Mouse (Mus musculus) MEL (cell line): ENCODE results near the gene Camta1. TPM values are rescaled to one million over a fixed set of nuclear protein-coding genes. Genes with fewer than 3 reads are reported as not detected.
A peak's percentile ranks its signal among the peaks of the same experiment; 100 is the strongest.

Experiments
- DNase-seq: peaks from one replicate; pipeline ENCODE4 v3.0.0; 2011; ENCODE audit warnings: low read depth, low spot score
- H3K27ac ChIP-seq: 2 replicates; pipeline ENCODE4 v1.5.1; 2012; ENCODE audit warnings: low read depth, mild to moderate bottlenecking, control low read depth, low read length, moderate library complexity; ENCODE audit not compliant: control insufficient read depth
- H3K27me3 ChIP-seq, 2 experiments: fragments of 150-350 bp in 1 of 2; sonication (generic) in 1 of 2; 2 replicates each; pipeline ENCODE4 v1.6.1; 2012; ENCODE audit warnings: low read length in 2 of 2, mild to moderate bottlenecking in 2 of 2, improper control_type of control experiment in 1 of 2, moderate library complexity in 1 of 2; ENCODE audit not compliant: insufficient read depth in 2 of 2, control insufficient read depth in 1 of 2
- H3K36me3 ChIP-seq, 2 experiments: 2 replicates each; pipeline ENCODE4 v1.6.1; 2012 to 2014; ENCODE audit warnings: low read length in 2 of 2, improper control_type of control experiment in 1 of 2, inconsistent platforms in 1 of 2, mild to moderate bottlenecking in 1 of 2; ENCODE audit not compliant: insufficient read depth in 2 of 2, control insufficient read depth in 1 of 2
- H3K4me1 ChIP-seq, 2 experiments: fragments of 150-350 bp in 1 of 2; sonication (generic) in 1 of 2; 2 replicates each; pipeline ENCODE4 v1.6.1; 2012; ENCODE audit warnings: low read length in 2 of 2, improper control_type of control experiment in 1 of 2, mild to moderate bottlenecking in 1 of 2; ENCODE audit not compliant: insufficient read depth in 2 of 2, control insufficient read depth in 1 of 2
- H3K4me3 ChIP-seq, 2 experiments: fragments of 150-350 bp in 1 of 2; sonication (generic) in 1 of 2; 2 replicates each; pipeline ENCODE4 v1.5.1; 2012; ENCODE audit warnings: low read depth in 2 of 2, low read length in 2 of 2, mild to moderate bottlenecking in 2 of 2, moderate library complexity in 2 of 2, control low read depth in 1 of 2, improper control_type of control experiment in 1 of 2; ENCODE audit not compliant: control insufficient read depth in 1 of 2, insufficient read depth in 1 of 2
- H3K79me2 ChIP-seq: 2 replicates; pipeline ENCODE4 v1.6.1; 2012; ENCODE audit warnings: mild to moderate bottlenecking, low read length, moderate library complexity; ENCODE audit not compliant: control insufficient read depth, poor library complexity, insufficient read depth
- H3K9ac ChIP-seq: 2 replicates; pipeline ENCODE4 v1.6.1; 2012; ENCODE audit warnings: low read depth, mild to moderate bottlenecking, control low read depth, low read length, moderate library complexity; ENCODE audit not compliant: control insufficient read depth, poor library complexity, severe bottlenecking
- H3K9me3 ChIP-seq: fragments of 150-350 bp; sonication (generic); replicated peaks from 2 replicates; pipeline ENCODE4 v1.6.1; 2012; ENCODE audit warnings: mild to moderate bottlenecking, low read length, improper control_type of control experiment, moderate library complexity; ENCODE audit not compliant: insufficient read depth
- BHLHE40 ChIP-seq: IDR thresholded peaks from 2 replicates; pipeline ENCODE4 v1.6.1; 2012; ENCODE audit warnings: low read depth, mild to moderate bottlenecking, inconsistent platforms, low read length, improper control_type of control experiment, borderline replicate concordance
- CHD2 ChIP-seq: IDR thresholded peaks from 2 replicates; pipeline ENCODE4 v1.6.1; 2011; ENCODE audit warnings: low read length, improper control_type of control experiment
- CTCF ChIP-seq, 3 experiments: IDR thresholded peaks in 2 of 3; conservative IDR thresholded peaks in 1 of 3; 2 replicates each; pipeline ENCODE4 v1.5.1; 2011 to 2012; ENCODE audit warnings: low read length in 3 of 3, low read depth in 2 of 3, mild to moderate bottlenecking in 2 of 3, improper control_type of control experiment in 1 of 3, inconsistent platforms in 1 of 3, mixed read lengths in 1 of 3, moderate library complexity in 1 of 3; ENCODE audit not compliant: control insufficient read depth in 1 of 3, insufficient read depth in 1 of 3, poor library complexity in 1 of 3, severe bottlenecking in 1 of 3
- GABPA ChIP-seq: IDR thresholded peaks from 2 replicates; pipeline ENCODE4 v1.6.1; 2012; ENCODE audit warnings: low read depth, mild to moderate bottlenecking, inconsistent platforms, low read length, improper control_type of control experiment, moderate library complexity
- GATA1 ChIP-seq: IDR thresholded peaks from 2 replicates; pipeline ENCODE4 v1.6.1; 2011; ENCODE audit warnings: low read depth, low read length, improper control_type of control experiment
- JUND ChIP-seq: IDR thresholded peaks from 2 replicates; pipeline ENCODE4 v1.6.1; 2011; ENCODE audit warnings: low read depth, mild to moderate bottlenecking, improper control_type of control experiment, low read length
- KAT2A ChIP-seq: conservative IDR thresholded peaks from 2 replicates; pipeline ENCODE4 v1.6.1; 2012; ENCODE audit warnings: low read depth, low read length, improper control_type of control experiment, inconsistent platforms
- MAX ChIP-seq: IDR thresholded peaks from 2 replicates; pipeline ENCODE4 v1.6.1; 2011; ENCODE audit warnings: low read length, improper control_type of control experiment
- MAZ ChIP-seq: IDR thresholded peaks from 2 replicates; pipeline ENCODE4 v1.6.1; 2012; ENCODE audit warnings: low read depth, mild to moderate bottlenecking, inconsistent platforms, low read length, improper control_type of control experiment
- MYB ChIP-seq: IDR thresholded peaks from 2 replicates; pipeline ENCODE4 v1.6.1; 2011; ENCODE audit warnings: mild to moderate bottlenecking, low read depth, low read length, improper control_type of control experiment
- NELFE ChIP-seq: IDR thresholded peaks from 2 replicates; pipeline ENCODE4 v1.6.1; 2011; ENCODE audit warnings: low read depth, low read length, improper control_type of control experiment
- NRF1 ChIP-seq: IDR thresholded peaks from 2 replicates; pipeline ENCODE4 v1.6.1; 2014; ENCODE audit warnings: low read depth, mild to moderate bottlenecking, inconsistent platforms, low read length, improper control_type of control experiment, moderate library complexity; ENCODE audit not compliant: poor library complexity, insufficient read depth, severe bottlenecking
- POLR2A ChIP-seq, 2 experiments: IDR thresholded peaks; 2 replicates each; pipeline ENCODE4 v1.6.1; 2011 to 2012; ENCODE audit warnings: low read length in 2 of 2, mild to moderate bottlenecking in 2 of 2, control low read depth in 1 of 2, improper control_type of control experiment in 1 of 2, low read depth in 1 of 2, moderate library complexity in 1 of 2; ENCODE audit not compliant: control insufficient read depth in 1 of 2, insufficient read depth in 1 of 2, poor library complexity in 1 of 2
- USF2 ChIP-seq, 2 experiments: IDR thresholded peaks; 2 replicates each; pipeline ENCODE4 v1.6.1; 2011 to 2012; ENCODE audit warnings: improper control_type of control experiment in 2 of 2, low read length in 2 of 2, borderline replicate concordance in 1 of 2, inconsistent platforms in 1 of 2, low read depth in 1 of 2, mild to moderate bottlenecking in 1 of 2; ENCODE audit not compliant: insufficient read depth in 1 of 2
- ZC3H11A ChIP-seq: IDR thresholded peaks from 2 replicates; pipeline ENCODE4 v1.6.1; 2012; ENCODE audit warnings: low read depth, mild to moderate bottlenecking, inconsistent platforms, low read length, improper control_type of control experiment
- ZMIZ1 ChIP-seq: IDR thresholded peaks from 2 replicates; pipeline ENCODE4 v1.6.1; 2012; ENCODE audit warnings: low read depth, mild to moderate bottlenecking, inconsistent platforms, low read length, improper control_type of control experiment, moderate library complexity
- polyA plus RNA-seq, 2 experiments: library from polyadenylated mRNA; stranded (reverse) in 1 of 2; unstranded in 1 of 2; fragments of >175 nt in 1 of 2; fragments of >200 nt in 1 of 2; gene quantifications; 2 replicates each; pipeline versions ENCODE4 v1.2.1 to v1.2.4; 2012; ENCODE audit warnings: low replicate concordance in 2 of 2, low read depth in 1 of 2; ENCODE audit not compliant: insufficient read length in 2 of 2, insufficient read depth in 1 of 2, missing spikeins in 1 of 2
- total RNA-seq: library from RNA; depleted of rRNA; stranded (reverse); fragments of 300-350 nt; gene quantifications from 2 replicates; pipeline ENCODE4 v1.2.3, GENCODE M21; 2012

The Camta1 gene
- total and polyA plus RNA-seq, 3 experiments = 28.2 to 87.5 TPM; not detected in 1

- Histone ChIP-seq H3K79me2 (no peaks in the 10 kb centered on the region), H3K36me3 (no peaks in the 10 kb centered on the region), H3K9ac (no peak overlapping the region), H3K27ac (no peak overlapping the region), H3K9me3 (no peaks in the 10 kb centered on the region), H3K27me3 (no peaks in the 10 kb centered on the region), H3K4me1 (0 out of 4 replicates have a peak, but pooled peaks cover 0 to 3% of the 10 kb centered on the region in 2 experiments), H3K4me3 (no peak overlapping the region)
- no peak for DNase-seq
- TF ChIP-seq MYB (no peak), ZC3H11A (no peak), JUND (no peak), CHD2 (no peak), NELFE (no peak), ZMIZ1 (no peak), USF2 (IDR thresholded peaks at IDR 0.05; ENCODE audit: borderline replicate concordance in 1 of 2, insufficient read depth in 1 of 2, low read depth in 1 of 2, low read length in 2 of 2) (no peak), MAZ (no peak), BHLHE40 (no peak), KAT2A (no peak), MAX (no peak), GABPA (no peak), CTCF (IDR thresholded peaks at IDR 0.05 in 2 of 3, conservative IDR thresholded peaks at IDR 0.05 in 1 of 3; ENCODE audit: control insufficient read depth in 1 of 3, insufficient read depth in 1 of 3, low read depth in 2 of 3, low read length in 3 of 3, poor library complexity in 1 of 3, severe bottlenecking in 1 of 3) (no peak), NRF1 (no peak)
These were observed 917.0 kb downstream of the Camta1 start for GRCm38 (mm10) chr4:150944707-150945106.

- Histone ChIP-seq H3K36me3 (no peaks in the 10 kb centered on the region; a peak in 1 of 4 replicates), H3K79me2 (no peaks in the 10 kb centered on the region), H3K27ac (no peak overlapping the region), H3K27me3 (no peaks in the 10 kb centered on the region), H3K4me3 (peak overlapping the region; percentile 35 to 56), H3K4me1 (peaks cover 0 to 20% of the 10 kb centered on the region in 2 experiments; a peak in 2 of 4 replicates), H3K9ac (peak overlapping the region; percentile 39; the same call in 1 of the 2 replicates), H3K9me3 (no peaks in the 10 kb centered on the region)
- DNase-seq = peak; percentile 75
- TF ChIP-seq POLR2A (IDR thresholded peaks at IDR 0.05; ENCODE audit: control insufficient read depth in 1 of 2, insufficient read depth in 1 of 2, low read depth in 1 of 2, low read length in 2 of 2, poor library complexity in 1 of 2) (0 out of 4 replicates have a peak, but pooled peaks of 1 of the 2 experiments have one; percentile 22), GATA1 (peak; percentile 63), CHD2 (no peak)
These were observed 921.6 kb downstream of the Camta1 start for GRCm38 (mm10) chr4:150939991-150940651.
